Mouse (Mus musculus) embryonic facial prominence, embryonic 14.5 days (tissue): ENCODE data around the gene Tcp11l1. TPM values are rescaled to one million over a fixed set of nuclear protein-coding genes. Genes with fewer than 3 reads are reported as not detected.

ENCODE experiments used
- ATAC-seq: fragments of 200-750 bp; cut with Nextera tagmentation; 2 replicates; pipeline ENCODE4 v1.8.0; 2017; ENCODE audit warnings: low read depth, moderate number of reproducible peaks, moderate TSS enrichment
- DNase-seq: peaks from one replicate; pipeline ENCODE4 v3.0.0-alpha.2; 2015; ENCODE audit warnings: low spot score
- H3K27ac ChIP-seq: fragments of 300-500 bp; sonication (generic); replicated peaks from 2 replicates; pipeline ENCODE4 v1.5.1; 2014; ENCODE audit warnings: low read depth, mild to moderate bottlenecking, low read length, moderate library complexity
- H3K27me3 ChIP-seq: fragments of 300-500 bp; sonication (generic); replicated peaks from 2 replicates; pipeline ENCODE4 v1.6.1; 2014; ENCODE audit warnings: low read length; ENCODE audit not compliant: control insufficient read depth, insufficient read depth
- H3K36me3 ChIP-seq: fragments of 300-500 bp; sonication (generic); 2 replicates; pipeline ENCODE4 v1.6.1; 2014; ENCODE audit warnings: low read length, mixed read lengths; ENCODE audit not compliant: control insufficient read depth, insufficient read depth
- H3K4me1 ChIP-seq: fragments of 300-500 bp; sonication (generic); 2 replicates; pipeline ENCODE4 v1.6.1; 2014; ENCODE audit warnings: antibody characterized with exemption, low read length; ENCODE audit not compliant: control insufficient read depth, insufficient read depth
- H3K4me2 ChIP-seq: fragments of 300-500 bp; sonication (generic); 2 replicates; pipeline ENCODE4 v1.6.1; 2014; ENCODE audit warnings: low read depth, mild to moderate bottlenecking, low read length, moderate library complexity, mixed read lengths
- H3K4me3 ChIP-seq: fragments of 300-500 bp; sonication (generic); 2 replicates; pipeline ENCODE4 v1.5.1; 2014; ENCODE audit warnings: low read depth, mild to moderate bottlenecking, low read length
- H3K9ac ChIP-seq: fragments of 300-500 bp; sonication (generic); 2 replicates; pipeline ENCODE4 v1.6.1; 2014; ENCODE audit warnings: low read depth, mild to moderate bottlenecking, low read length, moderate library complexity, mixed read lengths
- H3K9me3 ChIP-seq: fragments of 300-500 bp; sonication (generic); 2 replicates; pipeline ENCODE4 v1.6.1; 2016; ENCODE audit warnings: low read length; ENCODE audit not compliant: control insufficient read depth
- WGBS: fragments of 180-500 bp; shearing (Covaris S2); extraction: QIAGEN DNeasy Blood & Tissue Kit; methylation state at CpG from one replicate; pipeline ENCODE4 v1.1.7; 2014; 5-methylcytosine and 5-hydroxymethylcytosine counted together
- polyA plus RNA-seq: library from polyadenylated mRNA; unstranded; fragments of >200 nt; fragmentation: Nextera tagmentation; extraction: Ambion mirVana; gene quantifications from 2 replicates; pipeline ENCODE4 v1.2.1, GENCODE M21; 2014

Tcp11l1 gene
- 32.6 and 35.0 TPM in 2 replicates for polyA plus RNA-seq

GRCm38 (mm10) chr2:104711585-104712485, at the start of gene Tcp11l1:
Gene Tcp11l1, minus strand, starts transcription at chr2:104712169.
- Histone ChIP-seq H3K4me2 (peak within 1 kb of the TSS; percentile 66), H3K36me3 (no peaks in the 10 kb centered on the region; the same call in 1 of the 2 replicates), H3K9me3 (no peaks in the 10 kb centered on the region), H3K9ac (peak within 1 kb of the TSS; percentile 85), H3K27me3 (no peaks in the 10 kb centered on the region), H3K4me3 (peak within 1 kb of the TSS; percentile 76), H3K27ac (peak within 1 kb of the TSS; percentile 91), H3K4me1 (peaks cover 12% of the 10 kb centered on the region; the same call in 1 of the 2 replicates)
- DNase-seq: peak; percentile 70
- ATAC-seq: peak; percentile 95
- WGBS: 1% methylated on average over 33 of the region's 99 CpGs

GRCm38 (mm10) chr2:104750611-104751010, 38.6 kb upstream of the Tcp11l1 start:
- no peak overlapping the region for H3K4me2 ChIP-seq
- H3K27me3 ChIP-seq: no peaks in the 10 kb centered on the region
- DNase-seq: peak; percentile 45
- 0 out of 2 replicates have a peak, but pooled peaks have one; percentile 53 for ATAC-seq
- WGBS: 54% methylated on average over 3 of the region's 3 CpGs
- H3K9me3 ChIP-seq: no peaks in the 10 kb centered on the region
- H3K27ac ChIP-seq: no peak overlapping the region
- no peak overlapping the region for H3K9ac ChIP-seq
- no peak overlapping the region for H3K4me3 ChIP-seq
- H3K4me1 ChIP-seq: no peaks in the 10 kb centered on the region
- 0 out of 2 replicates have a peak, but pooled peaks cover 7% of the 10 kb centered on the region for H3K36me3 ChIP-seq

GRCm38 (mm10) chr2:104748652-104749183, 36.7 kb upstream of the Tcp11l1 start:
- Histone ChIP-seq H3K9ac (no peak overlapping the region), H3K4me1 (no peaks in the 10 kb centered on the region), H3K4me3 (no peak overlapping the region), H3K9me3 (no peaks in the 10 kb centered on the region), H3K27me3 (no peaks in the 10 kb centered on the region), H3K27ac (no peak overlapping the region), H3K4me2 (no peak overlapping the region), H3K36me3 (0 out of 2 replicates have a peak, but pooled peaks cover 3% of the 10 kb centered on the region)
- ATAC-seq (no peak), DNase-seq (no peak)
- 82% methylated on average over 5 of the region's 5 CpGs for WGBS

- Histone ChIP-seq H3K4me1 (peaks cover 6% of the 10 kb centered on the region; the same call in 1 of the 2 replicates), H3K27ac (no peak overlapping the region), H3K36me3 (no peaks in the 10 kb centered on the region), H3K27me3 (peaks cover 9% of the 10 kb centered on the region; the same call in 1 of the 2 replicates), H3K4me2 (no peak overlapping the region), H3K9me3 (no peaks in the 10 kb centered on the region), H3K4me3 (no peak overlapping the region), H3K9ac (no peak overlapping the region)
- ATAC-seq (no peak), DNase-seq (peak; percentile 14)
- 58% methylated on average over 8 of the region's 8 CpGs for WGBS
These were observed 34.3 kb upstream of the Tcp11l1 start for GRCm38 (mm10) chr2:104746251-104746650.

GRCm38 (mm10) chr2:104743971-104744370, 32.0 kb upstream of the Tcp11l1 start:
- no peak overlapping the region for H3K9ac ChIP-seq
- H3K9me3 ChIP-seq: no peaks in the 10 kb centered on the region
- no peaks in the 10 kb centered on the region for H3K36me3 ChIP-seq
- 52% methylated on average over 5 of the region's 5 CpGs for WGBS
- DNase-seq: no peak
- H3K27me3 ChIP-seq: peaks cover 11% of the 10 kb centered on the region; the same call in 1 of the 2 replicates
- no peak overlapping the region for H3K27ac ChIP-seq
- no peak for ATAC-seq
- no peak overlapping the region for H3K4me2 ChIP-seq
- no peak overlapping the region for H3K4me3 ChIP-seq
- H3K4me1 ChIP-seq: peaks cover 8% of the 10 kb centered on the region; the same call in 1 of the 2 replicates

GRCm38 (mm10) chr2:104743160-104743559, 31.2 kb upstream of the Tcp11l1 start:
- DNase-seq (no peak), ATAC-seq (no peak)
- H3K36me3 ChIP-seq: no peaks in the 10 kb centered on the region
- H3K9ac ChIP-seq: peak overlapping the region; percentile 79; the same call in 1 of the 2 replicates
- H3K27ac ChIP-seq: no peak overlapping the region
- peaks cover 11% of the 10 kb centered on the region; the same call in 1 of the 2 replicates for H3K27me3 ChIP-seq
- peak overlapping the region; percentile 92 for H3K4me2 ChIP-seq
- H3K4me1 ChIP-seq: peaks cover 8% of the 10 kb centered on the region; the same call in 1 of the 2 replicates
- H3K4me3 ChIP-seq: peak overlapping the region; percentile 71
- 20% methylated on average over 7 of the region's 7 CpGs for WGBS
- no peaks in the 10 kb centered on the region for H3K9me3 ChIP-seq

- DNase-seq: peak; percentile 89
- ATAC-seq: peak; percentile 89
- WGBS: 0% methylated on average over 14 of the region's 31 CpGs
These were observed 30.7 kb upstream of the Tcp11l1 start, which contains the start of gene Depdc7 for GRCm38 (mm10) chr2:104742741-104743064. Gene Depdc7, minus strand, starts transcription at chr2:104742878.

GRCm38 (mm10) chr2:104741896-104742740, 30.1 kb upstream of the Tcp11l1 start:
- DNase-seq (peak; percentile 38), ATAC-seq (no peak)
- peaks cover 8% of the 10 kb centered on the region; the same call in 1 of the 2 replicates for H3K4me1 ChIP-seq
- H3K36me3 ChIP-seq: no peaks in the 10 kb centered on the region
- H3K9ac ChIP-seq: peak overlapping the region; percentile 79
- no peak overlapping the region for H3K27ac ChIP-seq
- H3K9me3 ChIP-seq: no peaks in the 10 kb centered on the region
- H3K4me2 ChIP-seq: peak overlapping the region; percentile 92
- 5% methylated on average over 37 of the region's 46 CpGs for whole genome bisulfite sequencing
- peaks cover 11% of the 10 kb centered on the region; the same call in 1 of the 2 replicates for H3K27me3 ChIP-seq
- H3K4me3 ChIP-seq: peak overlapping the region; percentile 71

More at GRCm38 (mm10) chr2:104742741-104743064, 30.7 kb upstream of the Tcp11l1 start, which contains the start of gene Depdc7:
- Histone ChIP-seq H3K36me3 (no peaks in the 10 kb centered on the region), H3K4me1 (peaks cover 8% of the 10 kb centered on the region; the same call in 1 of the 2 replicates), H3K4me2 (peak within 1 kb of the TSS; percentile 92), H3K9ac (peak within 1 kb of the TSS; percentile 79), H3K27me3 (peaks cover 11% of the 10 kb centered on the region; the same call in 1 of the 2 replicates), H3K4me3 (peak within 1 kb of the TSS; percentile 71), H3K27ac (no peak within 1 kb of the TSS), H3K9me3 (no peaks in the 10 kb centered on the region)
